Comparison of ENCODE assay signal across 15 mouse cellular contexts in genomic region chrX:71435542-71435941, GRCm38 (mm10). TPM values are rescaled to one million over a fixed set of nuclear protein-coding genes. Genes with fewer than 3 reads are reported as not detected.
DNase-seq lines count a peak whose midpoint lies in the region; TF ChIP-seq lines count a peak whose summit lies in the region.
"Had no signal": no experiment of that assay in that cellular context is flagged by ENCODE, and none has a peak within 500 bp of the region (broad histone marks: within the 10 kb centered on the region; RNA-seq: fewer than 3 reads in every experiment).

No protein-coding gene starts in this region.

- no peaks in the 10 kb centered on the region; the same call in 1 of the 2 replicates for H3K36me3 ChIP-seq in kidney, adult 2 months (ENCODE audit: control insufficient read depth, insufficient read depth, low read length)
- H3K36me3 ChIP-seq: embryonic facial prominence, embryonic 10.5 days; embryonic facial prominence, embryonic 12.5 days; forebrain, embryonic 15.5 days had no signal

- peak; percentile 16 to 52 for DNase-seq in frontal cortex, adult 2 months (ENCODE audit: extremely low spot score in 1 of 2, low spot score in 1 of 2)
- DNase-seq in frontal cortex, postnatal 25 days (ENCODE audit: low spot score in 2 of 2), result no peak
- DNase-seq in brain, adult 2 months (ENCODE audit: low read depth, low spot score), result peak; percentile 56
- peak; percentile 51 for DNase-seq in telencephalon, adult 2 months (ENCODE audit: low read depth, low spot score)
- DNase-seq in kidney, adult 2 months, result no peak
- DNase-seq: cerebellum, adult 11-12 months; cerebellum, adult 2 months; cerebellum, adult 9-10 months; cerebellum, postnatal 10 days; cerebellum, postnatal 25 days; forebrain, postnatal 0 days had no signal

- H3K4me3 ChIP-seq in kidney, adult 2 months (ENCODE audit: insufficient read depth, low read depth, low read length), result no peak overlapping the region
- H3K4me3 ChIP-seq: embryonic facial prominence, embryonic 10.5 days; embryonic facial prominence, embryonic 12.5 days; forebrain, embryonic 13.5 days; forebrain, embryonic 15.5 days had no signal

- WGBS in kidney, adult 2 months, result 93% methylated on average over 2 of the region's 2 CpGs

- no peak overlapping the region for H3K27ac ChIP-seq in kidney, adult 2 months (ENCODE audit: insufficient read depth, low read depth, low read length)
- H3K27ac ChIP-seq: embryonic facial prominence, embryonic 10.5 days; embryonic facial prominence, embryonic 12.5 days; forebrain, embryonic 15.5 days had no signal

- no peaks in the 10 kb centered on the region for H3K4me1 ChIP-seq in kidney, adult 2 months (ENCODE audit: control insufficient read depth, insufficient read depth, low read length)
- H3K4me1 ChIP-seq: embryonic facial prominence, embryonic 10.5 days; embryonic facial prominence, embryonic 12.5 days; forebrain, embryonic 15.5 days had no signal

- no peak for TF ChIP-seq POLR2A in kidney, adult 2 months (IDR thresholded peaks at IDR 0.05; ENCODE audit: low read depth, low read length)

- H3K27me3 ChIP-seq in kidney, adult 2 months (replicated peaks; ENCODE audit: control insufficient read depth, insufficient read depth, low read length), result no peaks in the 10 kb centered on the region
- H3K27me3 ChIP-seq: embryonic facial prominence, embryonic 12.5 days; forebrain, embryonic 13.5 days; forebrain, embryonic 15.5 days had no signal

- TF ChIP-seq CTCF in kidney, adult 2 months (conservative IDR thresholded peaks at IDR 0.05; ENCODE audit: insufficient read depth, insufficient read length, low read depth, low read length), result no peak

RNA-seq across cellular contexts. Expression of gene Cd99l2, which starts 57.1 kb away (rescaled TPM):
- polyA plus RNA-seq in frontal cortex, adult 2 months (2012; rRNA removed), result 45.1 and 51.3 TPM in 2 replicates
- polyA plus RNA-seq in kidney, adult 2 months (2012; rRNA removed), result 23.7 and 24.1 TPM in 2 replicates

Comparison
In these comparisons a context has a peak if more than half of its experiments do, and no peak if none do; other contexts are left out.
1. DNase-seq: peak in frontal cortex, adult 2 months (2 of 2), brain, adult 2 months (single experiment) and telencephalon, adult 2 months (single experiment); none in frontal cortex, postnatal 25 days (0 of 2) and kidney, adult 2 months (single experiment).